Mouse (Mus musculus) olfactory bulb, adult 2 months (tissue): ENCODE data around the gene Paqr8.

Experiments
- CTCF ChIP-seq: fragments of 200-500 bp; IDR thresholded peaks from 2 replicates; pipeline ENCODE4 v1.5.1; 2012; ENCODE audit warnings: low read depth, mild to moderate bottlenecking, low read length, moderate library complexity; ENCODE audit not compliant: insufficient read depth
- POLR2A ChIP-seq: fragments of 200-500 bp; IDR thresholded peaks from 2 replicates; pipeline ENCODE4 v1.6.1; 2012; ENCODE audit warnings: mild to moderate bottlenecking, low read depth, low read length, moderate library complexity; ENCODE audit not compliant: insufficient read depth

GRCm38 (mm10) chr1:20912115-20912514, 21.7 kb downstream of the Paqr8 start:
- TF ChIP-seq CTCF (no peak), POLR2A (no peak)
